Mouse (Mus musculus): Measurements from ENCODE around the gene Surf4. TPM values are rescaled to one million over a fixed set of nuclear protein-coding genes. Genes with fewer than 3 reads are reported as not detected.

The Surf4 gene
- total RNA-seq, 1 experiment: 234 TPM

GRCm38 (mm10) chr2:26909387-26909784 lies 24.3 kb downstream of the Surf4 start:
- peaks cover 0 to 5% of the 10 kb centered on the region in 2 experiments; a peak in 1 of 4 replicates for H3K4me1 ChIP-seq (ENCODE audit: control insufficient read depth in 2 of 2, insufficient read depth in 2 of 2, low read length in 2 of 2, poor library complexity in 1 of 2)
- H3K4me3 ChIP-seq (ENCODE audit: insufficient read depth in 1 of 2, low read depth in 1 of 2, low read length in 2 of 2, poor library complexity in 1 of 2, severe bottlenecking in 1 of 2): peak overlapping the region; percentile 67 to 85
- no peak overlapping the region for H3K27ac ChIP-seq (ENCODE audit: insufficient read depth, low read depth, low read length, poor library complexity, severe bottlenecking)
- H3K36me3 ChIP-seq (ENCODE audit: control insufficient read depth, insufficient read depth, low read length, poor library complexity, severe bottlenecking): peaks cover 61% of the 10 kb centered on the region
- DNase-seq (ENCODE audit: low read depth, low spot score): no peak
- peak overlapping the region; percentile 89; the same call in 1 of the 2 replicates for H3K9ac ChIP-seq (ENCODE audit: insufficient read depth, low read depth, low read length, poor library complexity, severe bottlenecking)
- in situ Hi-C loops (cut with MboI; ENCODE audit: low sequenced_read_pairs in 2 of 2, unreplicated experiment in 2 of 2): loop anchor here in 1 of 2 experiments (25.0 kb wide), 1 partner anchor 472 kb away; the partner anchor contains the start of gene Sec16a
- TF ChIP-seq ZC3H11A (IDR thresholded peaks at IDR 0.05; ENCODE audit: borderline replicate concordance, low read depth, low read length): no peak
- TF ChIP-seq ZNF384 (IDR thresholded peaks at IDR 0.05; ENCODE audit: low read depth, low read length): no peak
- TF ChIP-seq MAFK (IDR thresholded peaks at IDR 0.05; ENCODE audit: insufficient read depth, low read depth, low read length): no peak
- TF ChIP-seq CHD2 (IDR thresholded peaks at IDR 0.05; ENCODE audit: low read depth, low read length): no peak
- TF ChIP-seq HCFC1 (IDR thresholded peaks at IDR 0.05; ENCODE audit: borderline replicate concordance, insufficient read depth, low read length): no peak
- no peaks in the 10 kb centered on the region for H3K9me3 ChIP-seq (ENCODE audit: control insufficient read depth, insufficient read depth, low read depth, low read length)

GRCm38 (mm10) chr2:26908710-26909386 lies 24.9 kb downstream of the Surf4 start:
- H3K9me3 ChIP-seq (ENCODE audit: control insufficient read depth, insufficient read depth, low read depth, low read length): no peaks in the 10 kb centered on the region
- TF ChIP-seq ZC3H11A (IDR thresholded peaks at IDR 0.05; ENCODE audit: borderline replicate concordance, low read depth, low read length) (no peak), CHD2 (IDR thresholded peaks at IDR 0.05; ENCODE audit: low read depth, low read length) (no peak), HCFC1 (IDR thresholded peaks at IDR 0.05; ENCODE audit: borderline replicate concordance, insufficient read depth, low read length) (no peak), MAFK (IDR thresholded peaks at IDR 0.05; ENCODE audit: insufficient read depth, low read depth, low read length) (no peak), ZNF384 (IDR thresholded peaks at IDR 0.05; ENCODE audit: low read depth, low read length) (no peak)
- H3K4me3 ChIP-seq (ENCODE audit: insufficient read depth in 1 of 2, low read depth in 1 of 2, low read length in 2 of 2, poor library complexity in 1 of 2, severe bottlenecking in 1 of 2): peak overlapping the region in 1 of 2 experiments; percentile 38; a peak in 1 of 4 replicates
- in situ Hi-C loops (cut with MboI; ENCODE audit: low sequenced_read_pairs in 2 of 2, unreplicated experiment in 2 of 2): loop anchor here in 1 of 2 experiments (25.0 kb wide), 1 partner anchor 472 kb away; the partner anchor contains the start of gene Sec16a
- peak overlapping the region; percentile 68 for H3K9ac ChIP-seq (ENCODE audit: insufficient read depth, low read depth, low read length, poor library complexity, severe bottlenecking)
- peaks cover 0 to 5% of the 10 kb centered on the region in 2 experiments; a peak in 1 of 4 replicates for H3K4me1 ChIP-seq (ENCODE audit: control insufficient read depth in 2 of 2, insufficient read depth in 2 of 2, low read length in 2 of 2, poor library complexity in 1 of 2)
- no peak for DNase-seq (ENCODE audit: low read depth, low spot score)
- no peak overlapping the region for H3K27ac ChIP-seq (ENCODE audit: insufficient read depth, low read depth, low read length, poor library complexity, severe bottlenecking)
- H3K36me3 ChIP-seq (ENCODE audit: control insufficient read depth, insufficient read depth, low read length, poor library complexity, severe bottlenecking): peaks cover 58% of the 10 kb centered on the region

- in situ Hi-C loops (cut with MboI; ENCODE audit: low sequenced_read_pairs in 2 of 2, unreplicated experiment in 2 of 2): loop anchor here in 1 of 2 experiments (25.0 kb wide), 1 partner anchor 470 kb away; the partner anchor contains the start of gene Sec16a
- TF ChIP-seq MAFK (IDR thresholded peaks at IDR 0.05; ENCODE audit: insufficient read depth, low read depth, low read length): no peak
- TF ChIP-seq HCFC1 (IDR thresholded peaks at IDR 0.05; ENCODE audit: borderline replicate concordance, insufficient read depth, low read length): no peak
- TF ChIP-seq ZC3H11A (IDR thresholded peaks at IDR 0.05; ENCODE audit: borderline replicate concordance, low read depth, low read length): no peak
- no peak for TF ChIP-seq CHD2 (IDR thresholded peaks at IDR 0.05; ENCODE audit: low read depth, low read length)
- no peak for TF ChIP-seq ZNF384 (IDR thresholded peaks at IDR 0.05; ENCODE audit: low read depth, low read length)
- H3K9me3 ChIP-seq (ENCODE audit: control insufficient read depth, insufficient read depth, low read depth, low read length): no peaks in the 10 kb centered on the region
- no peak overlapping the region for H3K27ac ChIP-seq (ENCODE audit: insufficient read depth, low read depth, low read length, poor library complexity, severe bottlenecking)
- no peak overlapping the region for H3K4me3 ChIP-seq (ENCODE audit: insufficient read depth in 1 of 2, low read depth in 1 of 2, low read length in 2 of 2, poor library complexity in 1 of 2, severe bottlenecking in 1 of 2)
- DNase-seq (ENCODE audit: low read depth, low spot score): no peak
- H3K9ac ChIP-seq (ENCODE audit: insufficient read depth, low read depth, low read length, poor library complexity, severe bottlenecking): no peak overlapping the region
- H3K4me1 ChIP-seq (ENCODE audit: control insufficient read depth in 2 of 2, insufficient read depth in 2 of 2, low read length in 2 of 2, poor library complexity in 1 of 2): peaks cover 0 to 9% of the 10 kb centered on the region in 2 experiments; a peak in 1 of 4 replicates
- peaks cover 42% of the 10 kb centered on the region for H3K36me3 ChIP-seq (ENCODE audit: control insufficient read depth, insufficient read depth, low read length, poor library complexity, severe bottlenecking)
Observed at GRCm38 (mm10) chr2:26907109-26907508, 26.6 kb downstream of the Surf4 start.

GRCm38 (mm10) chr2:26906431-26906830 lies 27.3 kb downstream of the Surf4 start:
- Histone ChIP-seq H3K27ac (ENCODE audit: insufficient read depth, low read depth, low read length, poor library complexity, severe bottlenecking) (no peak overlapping the region), H3K36me3 (ENCODE audit: control insufficient read depth, insufficient read depth, low read length, poor library complexity, severe bottlenecking) (peaks cover 35% of the 10 kb centered on the region), H3K9ac (ENCODE audit: insufficient read depth, low read depth, low read length, poor library complexity, severe bottlenecking) (no peak overlapping the region), H3K4me3 (ENCODE audit: insufficient read depth in 1 of 2, low read depth in 1 of 2, low read length in 2 of 2, poor library complexity in 1 of 2, severe bottlenecking in 1 of 2) (no peak overlapping the region), H3K4me1 (ENCODE audit: control insufficient read depth in 2 of 2, insufficient read depth in 2 of 2, low read length in 2 of 2, poor library complexity in 1 of 2) (peaks cover 0 to 9% of the 10 kb centered on the region in 2 experiments; a peak in 1 of 4 replicates), H3K9me3 (ENCODE audit: control insufficient read depth, insufficient read depth, low read depth, low read length) (no peaks in the 10 kb centered on the region)
- DNase-seq (ENCODE audit: low read depth, low spot score): no peak
- no peak for TF ChIP-seq MAFK (IDR thresholded peaks at IDR 0.05; ENCODE audit: insufficient read depth, low read depth, low read length)
- TF ChIP-seq CHD2 (IDR thresholded peaks at IDR 0.05; ENCODE audit: low read depth, low read length): no peak
- in situ Hi-C loops (cut with MboI; ENCODE audit: low sequenced_read_pairs in 2 of 2, unreplicated experiment in 2 of 2): loop anchor here in 1 of 2 experiments (25.0 kb wide), 1 partner anchor 469 kb away; the partner anchor contains the start of gene Sec16a

Measured in ES-E14 (cell line).